Mouse (Mus musculus) limb, embryonic 14.5 days (tissue): ENCODE data around the gene Shroom3. TPM values are rescaled to one million over a fixed set of nuclear protein-coding genes. Genes with fewer than 3 reads are reported as not detected.

ENCODE experiments used
- ATAC-seq: fragments of 200-750 bp; cut with Nextera tagmentation; 2 replicates; pipeline ENCODE4 v1.8.0; 2017; ENCODE audit warnings: low read depth, moderate number of reproducible peaks, moderate TSS enrichment; ENCODE audit not compliant: low FRiP score
- DNase-seq: peaks from one replicate; pipeline ENCODE4 v3.0.0-alpha.2; 2015; ENCODE audit warnings: low spot score
- H3K27ac ChIP-seq: fragments of 300-500 bp; sonication (generic); replicated peaks from 2 replicates; pipeline ENCODE4 v1.5.1; 2014; ENCODE audit warnings: low read depth, mild to moderate bottlenecking, low read length, moderate library complexity, mixed read lengths
- H3K27me3 ChIP-seq: fragments of 300-500 bp; sonication (generic); 2 replicates; pipeline ENCODE4 v1.6.1; 2014; ENCODE audit warnings: low read length, mixed read lengths; ENCODE audit not compliant: control insufficient read depth, insufficient read depth
- H3K36me3 ChIP-seq: fragments of 300-500 bp; sonication (generic); 2 replicates; pipeline ENCODE4 v1.6.1; 2014; ENCODE audit warnings: mild to moderate bottlenecking, low read length, moderate library complexity, mixed read lengths; ENCODE audit not compliant: control insufficient read depth, insufficient read depth
- H3K4me1 ChIP-seq: fragments of 300-500 bp; sonication (generic); 2 replicates; pipeline ENCODE4 v1.6.1; 2014; ENCODE audit warnings: antibody characterized with exemption, low read length, mixed read lengths; ENCODE audit not compliant: control insufficient read depth, insufficient read depth
- H3K4me2 ChIP-seq: fragments of 300-500 bp; sonication (generic); replicated peaks from 2 replicates; pipeline ENCODE4 v1.6.1; 2014; ENCODE audit warnings: low read depth, mild to moderate bottlenecking, low read length, moderate library complexity; ENCODE audit not compliant: severe bottlenecking
- H3K4me3 ChIP-seq: fragments of 300-500 bp; sonication (generic); replicated peaks from 2 replicates; pipeline ENCODE4 v1.5.1; 2014; ENCODE audit warnings: low read length
- H3K9ac ChIP-seq: fragments of 300-500 bp; sonication (generic); 2 replicates; pipeline ENCODE4 v1.6.1; 2014; ENCODE audit warnings: mild to moderate bottlenecking, low read depth, low read length, moderate library complexity; ENCODE audit not compliant: severe bottlenecking
- H3K9me3 ChIP-seq: fragments of 300-500 bp; sonication (generic); 2 replicates; pipeline ENCODE4 v1.6.1; 2016; ENCODE audit warnings: low read length; ENCODE audit not compliant: control insufficient read depth
- POLR2A ChIP-seq: fragments of 200-500 bp; IDR thresholded peaks from 2 replicates; pipeline ENCODE4 v1.8.0; 2012; ENCODE audit warnings: inconsistent platforms, mild to moderate bottlenecking, moderate library complexity, borderline replicate concordance; ENCODE audit not compliant: insufficient read depth, insufficient read length; ENCODE audit errors: extremely low read depth
- WGBS: fragments of 180-500 bp; shearing (Covaris S2); extraction: QIAGEN DNeasy Blood & Tissue Kit; methylation state at CpG from one replicate; pipeline ENCODE4 v1.1.7; 2014; 5-methylcytosine and 5-hydroxymethylcytosine counted together
- polyA plus RNA-seq, 2 experiments: library from polyadenylated mRNA; depleted of rRNA in 1 of 2; stranded (reverse) in 1 of 2; unstranded in 1 of 2; fragments of >200 nt; fragmentation: Nextera tagmentation in 1 of 2; extraction: Ambion mirVana in 1 of 2; gene quantifications; 2 replicates each; pipeline versions ENCODE4 v1.2.1 to v1.2.3; 2012 to 2014

Gene Shroom3
- polyA plus RNA-seq, 2 experiments: 3.5 to 8.1 TPM

GRCm38 (mm10) chr5:92774893-92775292, 91.7 kb downstream of the Shroom3 start:
- no peak overlapping the region for H3K9ac ChIP-seq
- H3K9me3 ChIP-seq: no peaks in the 10 kb centered on the region
- no peaks in the 10 kb centered on the region for H3K27me3 ChIP-seq
- ATAC-seq (no peak), DNase-seq (no peak)
- no peak overlapping the region for H3K27ac ChIP-seq
- WGBS: 92% methylated on average over 3 of the region's 3 CpGs
- H3K36me3 ChIP-seq: no peaks in the 10 kb centered on the region
- no peak for TF ChIP-seq POLR2A
- H3K4me2 ChIP-seq: no peak overlapping the region
- H3K4me1 ChIP-seq: no peaks in the 10 kb centered on the region
- no peak overlapping the region for H3K4me3 ChIP-seq

DNA sequence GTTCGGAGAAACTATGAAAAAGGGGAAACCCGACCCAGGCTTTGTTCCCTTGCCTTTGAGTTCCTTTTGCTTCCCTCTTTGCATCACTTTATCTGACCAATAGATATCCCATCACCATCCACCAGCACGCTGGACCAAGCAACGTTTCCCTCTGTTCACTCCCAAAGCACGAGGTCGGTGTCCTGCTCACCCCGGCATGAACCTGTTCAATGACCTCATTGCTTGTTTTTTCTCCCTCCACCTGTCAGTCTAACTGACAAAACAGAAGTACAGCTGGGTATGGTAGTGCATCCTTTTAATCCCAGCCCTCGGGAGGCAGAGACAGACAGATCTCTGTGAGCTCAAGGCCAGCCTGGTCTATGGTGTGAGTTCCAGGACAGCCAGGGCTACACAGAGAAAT, 95.2 kb downstream of the Shroom3 start:
- H3K27me3 ChIP-seq: no peaks in the 10 kb centered on the region
- 80% methylated on average over 8 of the region's 8 CpGs for WGBS
- ATAC-seq (no peak), DNase-seq (no peak)
- no peaks in the 10 kb centered on the region for H3K9me3 ChIP-seq
- H3K4me2 ChIP-seq: no peak overlapping the region
- TF ChIP-seq POLR2A: no peak
- no peaks in the 10 kb centered on the region for H3K36me3 ChIP-seq
- H3K4me1 ChIP-seq: no peaks in the 10 kb centered on the region
- no peak overlapping the region for H3K4me3 ChIP-seq
- H3K27ac ChIP-seq: no peak overlapping the region
- no peak overlapping the region for H3K9ac ChIP-seq

GRCm38 (mm10) chr5:92781082-92781481, 97.8 kb downstream of the Shroom3 start:
- Histone ChIP-seq H3K4me2 (no peak overlapping the region), H3K4me3 (no peak overlapping the region), H3K9ac (no peak overlapping the region), H3K27me3 (no peaks in the 10 kb centered on the region), H3K9me3 (no peaks in the 10 kb centered on the region), H3K4me1 (no peaks in the 10 kb centered on the region), H3K36me3 (no peaks in the 10 kb centered on the region), H3K27ac (no peak overlapping the region)
- no peak for ATAC-seq
- no peak for DNase-seq
- TF ChIP-seq POLR2A: no peak

DNA sequence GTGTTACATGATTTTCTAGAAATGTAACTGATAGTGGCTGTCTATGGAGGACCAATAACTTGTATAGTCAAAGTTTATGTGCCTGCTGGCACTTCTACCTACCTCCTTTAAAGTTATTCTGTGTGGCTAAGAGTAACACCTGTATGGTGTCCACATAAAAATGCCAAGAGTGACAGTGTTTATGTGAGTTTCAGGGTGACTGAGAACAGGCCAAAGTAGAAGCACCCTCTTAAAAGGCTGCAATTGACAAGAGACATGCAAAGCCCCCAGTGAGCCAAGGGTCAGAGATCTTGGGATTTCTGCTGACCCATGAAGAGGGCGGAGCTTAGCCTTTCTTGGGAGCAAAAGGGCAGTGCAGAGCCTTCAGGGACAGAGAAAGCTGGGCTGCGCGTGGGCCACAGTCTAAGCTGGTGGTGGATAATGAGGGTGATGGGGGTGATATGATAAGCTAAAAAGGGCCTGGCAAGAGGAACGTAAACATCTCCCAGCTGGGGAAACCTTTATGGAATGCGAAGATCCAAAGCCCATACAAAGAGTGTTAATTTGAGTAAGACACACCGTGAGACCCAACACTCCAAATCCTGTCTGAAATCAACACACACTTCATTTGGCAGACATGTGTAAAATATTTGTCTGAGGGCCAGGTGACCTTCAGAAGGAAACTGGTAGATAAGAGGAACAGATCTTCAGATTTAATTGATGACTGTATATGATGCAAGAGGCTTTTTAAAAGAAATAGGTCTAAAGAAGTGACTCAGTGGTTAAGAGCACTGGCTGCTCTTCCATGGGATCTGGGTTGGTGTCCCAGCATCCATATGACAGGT, 101.0 kb downstream of the Shroom3 start:
- Histone ChIP-seq H3K4me3 (no peak overlapping the region), H3K4me1 (peaks cover 7% of the 10 kb centered on the region), H3K36me3 (no peaks in the 10 kb centered on the region), H3K9me3 (no peaks in the 10 kb centered on the region), H3K27ac (no peak overlapping the region), H3K27me3 (no peaks in the 10 kb centered on the region), H3K9ac (no peak overlapping the region), H3K4me2 (no peak overlapping the region)
- TF ChIP-seq POLR2A: no peak
- ATAC-seq (no peak), DNase-seq (no peak)
- WGBS: 38% methylated on average over 6 of the region's 6 CpGs

DNA sequence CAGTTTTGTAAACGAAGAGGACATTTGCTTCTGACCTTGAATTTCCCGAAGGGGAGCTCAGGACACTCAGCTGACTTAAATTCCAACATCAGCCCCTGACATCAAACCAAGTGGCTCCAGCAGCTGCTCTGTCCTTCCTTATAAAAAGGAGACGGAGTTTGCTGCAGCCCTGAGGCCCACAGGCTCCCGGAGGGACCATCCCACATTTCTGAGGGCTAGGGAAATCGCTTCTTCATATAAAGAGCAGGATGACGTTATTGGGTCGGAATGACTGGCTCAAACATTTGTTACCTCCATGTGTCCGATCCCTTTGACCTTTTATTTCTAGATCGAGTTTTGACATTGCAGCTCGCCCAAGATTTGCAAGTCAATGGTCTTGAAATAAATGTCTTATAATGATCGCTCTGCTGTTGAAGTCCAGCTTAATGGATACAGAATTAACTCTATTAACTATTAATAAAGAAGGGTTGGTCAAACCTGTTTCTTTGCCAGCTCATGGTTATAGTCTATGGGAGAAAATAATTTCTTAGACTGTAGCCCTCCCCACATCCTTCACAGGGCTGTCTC, 102.7 kb downstream of the Shroom3 start:
- Histone ChIP-seq H3K36me3 (no peaks in the 10 kb centered on the region), H3K9ac (no peak overlapping the region), H3K4me3 (no peak overlapping the region), H3K9me3 (no peaks in the 10 kb centered on the region), H3K27ac (no peak overlapping the region), H3K4me2 (no peak overlapping the region), H3K4me1 (peaks cover 7% of the 10 kb centered on the region), H3K27me3 (no peaks in the 10 kb centered on the region)
- WGBS: 81% methylated on average over 11 of the region's 11 CpGs
- TF ChIP-seq POLR2A: no peak
- peak; percentile 45; the same call in 1 of the 2 replicates for ATAC-seq
- DNase-seq: no peak
